Mouse (Mus musculus) heart, postnatal 25 days (tissue): ENCODE measurements around the gene Pus10. TPM values are rescaled to one million over a fixed set of nuclear protein-coding genes. Genes with fewer than 3 reads are reported as not detected.
"Not testable (repeated sequence)": the region's sequence is repeated elsewhere in the genome, so short reads cannot be mapped to it uniquely, and the experiment has no call there.

Experiments
- DNase-seq: peaks from one replicate; pipeline ENCODE4 v3.0.0; 2022; ENCODE audit warnings: low spot score
- intact Hi-C: fragments of 180-260 bp; cut with DNase I; formaldehyde crosslinking; loops from one replicate; pipeline ENCODE4 v1.15.1; 2025
- total RNA-seq, 2 experiments: library from RNA; stranded (reverse); gene quantifications; 2 replicates each; pipeline ENCODE4 v1.2.3; 2021

Pus10 gene
- total RNA-seq, 2 experiments from 2014 or later: 10.2 TPM

GRCm38 (mm10) chr11:23744352-23744751 lies 78.9 kb downstream of the Pus10 start:
- no peak for DNase-seq
- intact Hi-C loops: loop anchor here (5.0 kb wide), 1 partner anchor 133 kb away; no protein-coding TSS in a partner anchor

GRCm38 (mm10) chr11:23746102-23746501 lies 80.6 kb downstream of the Pus10 start:
- no peak for DNase-seq
- intact Hi-C loops: no loop called here

DNA sequence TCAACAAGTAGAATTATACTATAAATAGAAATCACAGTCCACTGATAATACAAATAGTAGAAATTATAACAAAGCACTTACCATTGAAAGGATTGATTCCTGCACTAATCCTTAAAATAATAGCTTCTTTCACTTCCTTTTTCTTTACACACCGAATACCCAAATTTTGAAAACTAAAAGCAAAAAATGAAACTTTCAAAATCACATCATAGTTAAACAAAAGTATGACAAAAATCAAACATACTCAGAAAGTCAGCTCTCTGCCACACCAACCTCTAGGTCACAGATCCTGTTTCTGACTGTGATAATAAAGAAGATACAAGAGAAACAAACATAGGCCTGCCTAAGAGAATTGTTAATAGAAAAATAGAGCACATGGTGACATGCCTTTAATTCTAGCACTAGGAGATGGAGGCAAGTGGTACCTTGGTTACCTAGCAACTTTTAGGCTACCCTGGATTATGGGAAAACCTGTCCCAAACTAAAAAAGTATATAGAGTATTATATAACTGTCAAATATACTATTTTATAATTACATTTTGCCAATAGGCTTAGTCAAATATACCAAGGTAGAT lies 87.7 kb downstream of the Pus10 start:
- intact Hi-C loops: no loop called here

DNA sequence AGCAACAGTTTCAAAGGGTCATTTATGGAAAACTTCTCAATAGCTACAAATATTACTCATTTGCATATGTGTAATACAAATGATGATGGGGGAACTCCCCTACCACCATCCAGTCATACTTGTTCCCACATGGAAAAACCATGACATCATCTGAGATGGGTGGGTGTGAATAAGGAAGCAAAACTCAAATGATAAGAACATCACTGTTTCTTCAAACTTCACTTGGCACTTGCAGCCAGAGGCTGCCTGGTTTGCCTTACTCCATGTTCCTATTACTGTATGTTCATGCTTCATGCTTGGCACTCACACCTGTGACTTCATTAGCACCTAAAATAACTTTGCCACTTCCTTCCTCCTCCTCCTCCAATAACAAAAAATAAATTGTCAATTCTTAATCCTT lies 88.9 kb downstream of the Pus10 start:
- intact Hi-C loops: no loop called here

More for the DNA sequence above, 87.7 kb downstream of the Pus10 start:
- no peak for DNase-seq

GRCm38 (mm10) chr11:23758218-23758617 lies 92.7 kb downstream of the Pus10 start:
- intact Hi-C loops: no loop called here
- no peak for DNase-seq

More for the DNA sequence above, 88.9 kb downstream of the Pus10 start:
- DNase-seq: no peak

DNA sequence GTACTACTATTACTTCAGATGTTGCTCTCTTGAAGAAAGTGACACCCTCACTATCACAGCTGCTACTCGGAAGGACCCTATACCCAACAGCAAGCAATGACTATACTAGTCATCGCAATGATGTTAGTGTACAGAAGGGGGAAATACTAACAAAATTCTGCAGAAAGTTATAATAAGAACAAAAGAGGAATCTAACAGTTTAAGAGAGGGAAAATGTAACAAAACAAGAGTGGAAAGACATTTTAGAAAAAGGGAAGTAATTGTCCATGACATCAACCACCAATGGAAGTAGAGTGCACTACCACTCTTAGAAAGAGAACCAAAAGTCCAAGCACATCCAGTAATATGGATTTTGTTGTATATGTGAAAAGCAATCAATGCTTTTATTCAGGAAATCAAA lies 97.2 kb downstream of the Pus10 start:
- intact Hi-C loops: no loop called here
- no peak for DNase-seq

DNA sequence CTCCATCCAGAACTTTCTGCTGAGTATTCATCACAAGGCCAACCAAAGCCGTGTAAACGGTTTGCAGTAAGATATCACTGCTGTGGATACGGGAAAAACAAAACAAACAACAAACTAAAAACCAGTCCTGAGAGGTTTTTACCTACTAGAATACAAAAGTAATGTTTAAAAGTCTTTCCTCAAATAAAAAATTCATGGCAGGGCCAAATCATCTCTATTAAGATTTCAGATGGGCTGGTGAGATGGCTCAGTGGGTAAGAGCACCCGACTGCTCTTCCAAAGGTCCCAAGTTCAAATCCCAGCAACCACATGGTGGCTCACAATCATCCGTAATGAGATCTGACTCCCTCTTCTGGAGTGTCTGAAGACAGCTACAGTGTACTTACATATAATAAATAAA lies 101.9 kb downstream of the Pus10 start:
- intact Hi-C loops, DNase-seq: not testable (repeated sequence)

DNA sequence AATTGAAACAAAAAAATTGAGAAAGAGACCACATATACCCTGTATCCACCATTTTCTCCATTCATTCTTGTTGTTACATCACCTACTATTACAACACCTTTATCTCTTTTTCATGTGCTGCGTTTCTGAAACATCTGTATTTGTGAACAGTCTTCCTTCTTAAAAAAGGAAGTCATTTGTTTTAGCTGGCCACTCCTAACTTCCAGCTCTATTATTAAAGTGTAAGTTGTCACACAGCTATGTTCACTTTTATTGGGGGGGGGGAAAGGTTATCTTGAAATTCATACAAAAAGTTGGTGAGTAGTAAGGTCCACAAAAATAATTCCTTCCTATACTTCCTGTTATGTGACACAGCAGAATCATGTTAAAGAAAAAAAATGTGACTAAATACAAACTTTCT lies 102.5 kb downstream of the Pus10 start:
- intact Hi-C loops: no loop called here
- DNase-seq: no peak

- no peak for DNase-seq
- intact Hi-C loops: no loop called here
Measured at GRCm38 (mm10) chr11:23769033-23769432, 103.6 kb downstream of the Pus10 start.

GRCm38 (mm10) chr11:23769686-23770509 lies 104.4 kb downstream of the Pus10 start:
- no peak for DNase-seq
- intact Hi-C loops: loop anchor here (2.0 to 5.0 kb wide), 2 partner anchors 105 to 122 kb away; partner anchors contain the start of genes Pex13 and Pus10

- intact Hi-C loops: loop anchor here (2.0 to 5.0 kb wide), 2 partner anchors 106 to 122 kb away; partner anchors contain the start of genes Pex13 and Pus10
Measured at GRCm38 (mm10) chr11:23770510-23770759, 105.0 kb downstream of the Pus10 start.

GRCm38 (mm10) chr11:23770760-23771506 lies 105.5 kb downstream of the Pus10 start, which contains the start of gene Rel:
TSS of gene Rel (minus strand) at chr11:23770970.
- DNase-seq: peak; percentile 91
- intact Hi-C loops: loop anchor here (2.0 to 5.0 kb wide), 2 partner anchors 106 to 121 kb away; partner anchors contain the start of genes Pex13 and Pus10

More at GRCm38 (mm10) chr11:23770510-23770759, 105.0 kb downstream of the Pus10 start:
- no peak for DNase-seq

DNA sequence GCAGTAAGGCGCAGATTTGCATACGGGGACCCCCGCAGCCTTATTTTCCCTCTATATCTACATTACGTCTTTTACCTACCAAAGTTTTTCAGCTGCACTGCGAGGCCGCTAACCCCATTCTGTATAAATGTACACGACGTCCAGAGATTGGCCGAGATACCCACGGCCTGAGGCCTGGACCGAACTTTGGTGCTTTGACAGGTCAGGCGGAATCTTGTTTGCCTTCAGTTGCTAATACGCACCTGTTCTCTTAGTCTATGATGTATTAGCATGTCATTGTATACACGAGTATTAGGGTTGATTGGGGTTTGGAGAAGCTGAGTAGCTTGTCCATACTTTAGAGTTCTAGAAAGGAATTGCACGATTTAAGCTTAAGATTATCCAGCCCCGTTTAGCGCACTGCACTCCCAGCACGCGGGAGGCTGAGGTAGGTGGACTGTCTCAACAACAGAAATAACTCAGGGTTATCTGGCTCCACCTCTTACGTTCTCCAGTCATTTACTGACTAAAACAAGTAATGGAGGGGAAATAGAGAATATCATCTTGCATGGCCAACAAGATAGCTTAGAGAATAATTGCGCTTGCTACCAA lies 106.1 kb downstream of the Pus10 start:
- no peak for DNase-seq
- intact Hi-C loops: loop anchor here (2.0 to 5.0 kb wide), 2 partner anchors 107 to 121 kb away; partner anchors contain the start of genes Pex13 and Pus10

- DNase-seq: no peak
- intact Hi-C loops: loop anchor here (5.0 kb wide), 1 partner anchor 120 kb away; no protein-coding TSS in a partner anchor
Measured at GRCm38 (mm10) chr11:23772471-23772870, 107.0 kb downstream of the Pus10 start.

DNA sequence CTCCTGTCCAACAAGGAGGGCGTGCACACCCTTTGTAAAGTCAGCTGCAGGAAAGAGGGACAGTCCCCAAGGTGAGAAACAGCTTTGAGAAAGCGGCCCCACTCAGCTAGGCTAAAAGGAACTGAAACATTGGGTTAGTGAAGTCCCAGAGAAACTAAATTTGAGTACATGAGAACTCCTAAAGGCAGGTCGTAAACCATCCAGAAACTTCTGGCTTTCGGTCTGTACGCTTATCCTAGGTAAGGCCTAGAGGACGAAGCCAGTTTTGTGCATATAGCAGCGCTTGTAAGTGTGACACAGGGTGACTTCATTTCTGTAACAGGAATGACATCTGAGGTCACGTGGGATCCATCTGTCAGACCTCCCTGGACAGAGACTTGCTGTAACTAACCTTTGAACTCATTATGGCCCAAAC lies 113.3 kb downstream of the Pus10 start:
- intact Hi-C loops: no loop called here
- DNase-seq: no peak

DNA sequence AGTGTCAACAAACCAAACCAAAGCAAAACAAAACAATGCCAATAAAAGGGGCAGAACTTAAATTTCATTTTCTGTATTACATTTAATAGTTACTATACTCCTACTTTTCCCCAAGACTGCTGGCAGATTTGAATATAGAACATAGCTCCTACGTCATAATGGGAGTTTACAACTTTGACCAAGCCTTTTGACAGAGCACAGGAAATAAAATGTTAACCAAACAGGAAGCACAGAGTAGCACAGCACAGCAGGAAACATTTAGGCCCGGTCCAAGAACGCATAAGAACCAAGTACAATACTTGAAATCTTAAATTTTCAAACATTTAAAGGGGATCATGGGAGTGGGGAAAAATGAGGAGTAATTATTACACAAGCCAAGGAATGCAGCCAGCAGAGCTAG lies 116.6 kb downstream of the Pus10 start:
- intact Hi-C loops: no loop called here
- DNase-seq: no peak
